Mouse (Mus musculus): ENCODE measurements around the gene Mt3. TPM values are rescaled to one million over a fixed set of nuclear protein-coding genes. Genes with fewer than 3 reads are reported as not detected.
A peak's percentile ranks its signal among the peaks of the same experiment; 100 is the strongest.

Mt3 gene
- polyA plus RNA-seq, 2 experiments = 3.3 to 3.8 TPM

GRCm38 (mm10) chr8:94174619-94175213 is 22.3 kb downstream of the Mt3 start:
- Histone ChIP-seq H3K27ac (replicated peaks; ENCODE audit: low read depth, low read length) (no peak overlapping the region), H3K27me3 (ENCODE audit: control insufficient read depth, insufficient read depth, low read length) (peaks cover 90% of the 10 kb centered on the region), H3K4me2 (replicated peaks; ENCODE audit: low read depth, low read length, severe bottlenecking) (no peak overlapping the region), H3K9ac (ENCODE audit: low read depth, low read length, severe bottlenecking) (no peak overlapping the region), H3K4me3 (replicated peaks; ENCODE audit: low read length) (no peak overlapping the region), H3K36me3 (ENCODE audit: control insufficient read depth, insufficient read depth, low read length) (no peaks in the 10 kb centered on the region), H3K9me3 (ENCODE audit: control insufficient read depth, low read length) (no peaks in the 10 kb centered on the region), H3K4me1 (ENCODE audit: control insufficient read depth, insufficient read depth, low read length) (peaks cover 25% of the 10 kb centered on the region)
- WGBS = 31% methylated on average over 7 of the region's 7 CpGs
- ATAC-seq (ENCODE audit: low FRiP score, low read depth) (no peak), DNase-seq (ENCODE audit: low spot score) (no peak)
- no peak for TF ChIP-seq POLR2A (IDR thresholded peaks at IDR 0.05; ENCODE audit: borderline replicate concordance, extremely low read depth, insufficient read depth, insufficient read length)

GRCm38 (mm10) chr8:94177716-94178390 is 25.4 kb downstream of the Mt3 start:
- H3K4me2 ChIP-seq (replicated peaks; ENCODE audit: low read depth, low read length, severe bottlenecking) = no peak overlapping the region
- ATAC-seq (ENCODE audit: low FRiP score, low read depth) (no peak), DNase-seq (ENCODE audit: low spot score) (no peak)
- H3K4me1 ChIP-seq (ENCODE audit: control insufficient read depth, insufficient read depth, low read length) = peaks cover 14% of the 10 kb centered on the region
- no peaks in the 10 kb centered on the region for H3K9me3 ChIP-seq (ENCODE audit: control insufficient read depth, low read length)
- H3K36me3 ChIP-seq (ENCODE audit: control insufficient read depth, insufficient read depth, low read length) = no peaks in the 10 kb centered on the region
- peaks cover 94% of the 10 kb centered on the region for H3K27me3 ChIP-seq (ENCODE audit: control insufficient read depth, insufficient read depth, low read length)
- H3K27ac ChIP-seq (replicated peaks; ENCODE audit: low read depth, low read length) = no peak overlapping the region
- no peak overlapping the region for H3K9ac ChIP-seq (ENCODE audit: low read depth, low read length, severe bottlenecking)
- TF ChIP-seq POLR2A (IDR thresholded peaks at IDR 0.05; ENCODE audit: borderline replicate concordance, extremely low read depth, insufficient read depth, insufficient read length) = no peak
- no peak overlapping the region for H3K4me3 ChIP-seq (replicated peaks; ENCODE audit: low read length)
- WGBS = 58% methylated on average over 7 of the region's 7 CpGs

- no peak within 1 kb of the TSS for H3K27ac ChIP-seq (replicated peaks; ENCODE audit: low read depth, low read length)
- H3K4me3 ChIP-seq (replicated peaks; ENCODE audit: low read length) = peak within 1 kb of the TSS; percentile 44
- WGBS = 1% methylated on average over 50 of the region's 50 CpGs
- H3K36me3 ChIP-seq (ENCODE audit: control insufficient read depth, insufficient read depth, low read length) = no peaks in the 10 kb centered on the region
- TF ChIP-seq POLR2A (IDR thresholded peaks at IDR 0.05; ENCODE audit: borderline replicate concordance, extremely low read depth, insufficient read depth, insufficient read length) = no peak
- H3K4me1 ChIP-seq (ENCODE audit: control insufficient read depth, insufficient read depth, low read length) = peaks cover 16% of the 10 kb centered on the region; the same call in 1 of the 2 replicates
- peak within 1 kb of the TSS; percentile 56 for H3K4me2 ChIP-seq (replicated peaks; ENCODE audit: low read depth, low read length, severe bottlenecking)
- peak within 1 kb of the TSS; percentile 40; the same call in 1 of the 2 replicates for H3K9ac ChIP-seq (ENCODE audit: low read depth, low read length, severe bottlenecking)
- ATAC-seq (ENCODE audit: low FRiP score, low read depth) (peak; percentile 76), DNase-seq (ENCODE audit: low spot score) (peak; percentile 79)
- no peaks in the 10 kb centered on the region for H3K9me3 ChIP-seq (ENCODE audit: control insufficient read depth, low read length)
- H3K27me3 ChIP-seq (ENCODE audit: control insufficient read depth, insufficient read depth, low read length) = peaks cover 94% of the 10 kb centered on the region
Observed at GRCm38 (mm10) chr8:94178857-94179712, 26.7 kb downstream of the Mt3 start, which contains the start of gene Mt1. Gene Mt1 (plus strand): TSS chr8:94179082.

- no peaks in the 10 kb centered on the region for H3K36me3 ChIP-seq (ENCODE audit: control insufficient read depth, insufficient read depth, low read length)
- H3K9ac ChIP-seq (ENCODE audit: low read depth, low read length, severe bottlenecking) = no peak overlapping the region
- ATAC-seq (ENCODE audit: low FRiP score, low read depth) (no peak), DNase-seq (ENCODE audit: low spot score) (no peak)
- peaks cover 20% of the 10 kb centered on the region; the same call in 1 of the 2 replicates for H3K4me1 ChIP-seq (ENCODE audit: control insufficient read depth, insufficient read depth, low read length)
- H3K27me3 ChIP-seq (ENCODE audit: control insufficient read depth, insufficient read depth, low read length) = peaks cover 94% of the 10 kb centered on the region
- H3K9me3 ChIP-seq (ENCODE audit: control insufficient read depth, low read length) = no peaks in the 10 kb centered on the region
- H3K27ac ChIP-seq (replicated peaks; ENCODE audit: low read depth, low read length) = no peak overlapping the region
- WGBS = 5% methylated on average over 25 of the region's 25 CpGs
- peak overlapping the region; percentile 56 for H3K4me2 ChIP-seq (replicated peaks; ENCODE audit: low read depth, low read length, severe bottlenecking)
- H3K4me3 ChIP-seq (replicated peaks; ENCODE audit: low read length) = peak overlapping the region; percentile 44
- TF ChIP-seq POLR2A (IDR thresholded peaks at IDR 0.05; ENCODE audit: borderline replicate concordance, extremely low read depth, insufficient read depth, insufficient read length) = no peak
Observed at GRCm38 (mm10) chr8:94179713-94180560, 27.5 kb downstream of the Mt3 start.

Data from limb, embryonic 14.5 days (tissue).